Mouse (Mus musculus): ENCODE results near the gene Rabl6.

DNA sequence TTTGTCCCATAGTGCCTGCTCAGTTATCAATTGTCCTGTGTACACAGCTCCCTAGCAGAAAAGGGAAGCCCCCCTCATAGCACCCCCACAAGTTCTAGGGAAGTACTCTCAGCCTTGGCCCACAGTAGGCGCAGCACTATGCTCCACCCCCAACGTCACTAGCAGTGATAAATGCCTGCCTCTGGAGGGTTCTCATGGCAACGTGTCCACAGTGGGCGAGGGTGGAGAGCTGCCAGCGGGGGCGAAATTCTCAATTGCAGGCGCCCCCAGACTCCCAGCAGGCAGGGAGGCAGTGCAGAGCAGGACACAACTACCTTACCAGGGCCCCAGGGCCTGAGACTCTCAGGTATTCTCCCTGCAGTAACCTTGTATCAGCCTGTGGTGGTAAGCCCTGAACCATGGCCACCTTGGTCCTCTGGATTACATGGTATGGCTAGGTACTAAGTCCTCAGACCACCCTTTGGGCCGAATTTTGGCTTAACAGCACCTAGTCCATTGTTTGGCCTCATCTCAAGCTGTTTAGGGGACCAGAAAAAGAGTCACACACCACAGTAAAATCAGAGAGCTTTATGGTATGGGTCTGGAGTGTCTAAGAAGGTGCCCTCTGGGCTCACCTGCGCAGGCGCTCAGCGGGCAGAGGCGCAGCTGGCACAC, 25.7 kb downstream of the Rabl6 start:
- TF ChIP-seq CTCF (IDR thresholded peaks at IDR 0.05; ENCODE audit: control insufficient read depth, insufficient read depth, insufficient replicate concordance, low read depth, low read length) (no peak), POLR2A (IDR thresholded peaks at IDR 0.05; ENCODE audit: control insufficient read depth, low read depth, low read length) (no peak)
